Mouse (Mus musculus) hindbrain, embryonic 14.5 days (tissue): ENCODE results near the gene Myh1. TPM values are rescaled to one million over a fixed set of nuclear protein-coding genes. Genes with fewer than 3 reads are reported as not detected.

Experiments used
- ATAC-seq: fragments of 200-750 bp; cut with Nextera tagmentation; 2 replicates; pipeline ENCODE4 v1.8.0; 2017; ENCODE audit warnings: moderate number of reproducible peaks, mild to moderate bottlenecking, moderate TSS enrichment, moderate library complexity; ENCODE audit not compliant: low FRiP score
- DNase-seq: peaks from one replicate; pipeline ENCODE4 v3.0.0-alpha.2; 2015; ENCODE audit warnings: low spot score
- H3K27ac ChIP-seq: fragments of 300-500 bp; sonication (generic); 2 replicates; pipeline ENCODE4 v1.5.1; 2014; ENCODE audit warnings: mild to moderate bottlenecking, moderate library complexity
- H3K27me3 ChIP-seq: fragments of 300-500 bp; sonication (generic); 2 replicates; pipeline ENCODE4 v1.6.1; 2014; ENCODE audit warnings: mild to moderate bottlenecking, low read length, mixed read lengths; ENCODE audit not compliant: control insufficient read depth, insufficient read depth
- H3K36me3 ChIP-seq: fragments of 300-500 bp; sonication (generic); replicated peaks from 2 replicates; pipeline ENCODE4 v1.6.1; 2014; ENCODE audit not compliant: control insufficient read depth, insufficient read depth
- H3K4me1 ChIP-seq: fragments of 300-500 bp; sonication (generic); replicated peaks from 2 replicates; pipeline ENCODE4 v1.6.1; 2014; ENCODE audit warnings: antibody characterized with exemption, low read length, mixed read lengths; ENCODE audit not compliant: control insufficient read depth, insufficient read depth
- H3K4me2 ChIP-seq: fragments of 300-500 bp; sonication (generic); replicated peaks from 2 replicates; pipeline ENCODE4 v1.6.1; 2014; ENCODE audit warnings: mild to moderate bottlenecking, moderate library complexity
- H3K4me3 ChIP-seq: fragments of 300-500 bp; sonication (generic); replicated peaks from 2 replicates; pipeline ENCODE4 v1.5.1; 2014; ENCODE audit warnings: mild to moderate bottlenecking, low read length
- H3K9ac ChIP-seq: fragments of 300-500 bp; sonication (generic); 2 replicates; pipeline ENCODE4 v1.6.1; 2014
- H3K9me3 ChIP-seq: fragments of 300-500 bp; sonication (generic); 2 replicates; pipeline ENCODE4 v1.6.1; 2016; ENCODE audit warnings: low read length; ENCODE audit not compliant: control insufficient read depth
- WGBS: fragments of 180-500 bp; shearing (Covaris S2); extraction: QIAGEN DNeasy Blood & Tissue Kit; methylation state at CpG from one replicate; pipeline ENCODE4 v1.1.7; 2014; 5-methylcytosine and 5-hydroxymethylcytosine counted together
- polyA plus RNA-seq: library from polyadenylated mRNA; unstranded; fragments of >200 nt; fragmentation: Nextera tagmentation; extraction: Ambion mirVana; gene quantifications from 2 replicates; pipeline ENCODE4 v1.2.1, GENCODE M21; 2014

The Myh1 gene
- polyA plus RNA-seq, 1 experiment from 2014 or later, result 0.13 TPM

- H3K9ac ChIP-seq, result no peak overlapping the region
- 97% methylated on average over 4 of the region's 4 CpGs for WGBS
- H3K4me3 ChIP-seq, result no peak overlapping the region
- no peak for DNase-seq
- H3K4me1 ChIP-seq, result no peaks in the 10 kb centered on the region
- no peak for ATAC-seq
- no peaks in the 10 kb centered on the region for H3K9me3 ChIP-seq
- no peaks in the 10 kb centered on the region for H3K27me3 ChIP-seq
- H3K27ac ChIP-seq, result no peak overlapping the region
- H3K4me2 ChIP-seq, result no peak overlapping the region
- H3K36me3 ChIP-seq, result no peaks in the 10 kb centered on the region
Measured at GRCm38 (mm10) chr11:67253691-67254090, 53.8 kb downstream of the Myh1 start.

- Histone ChIP-seq H3K4me2 (no peak overlapping the region), H3K27me3 (no peaks in the 10 kb centered on the region), H3K9ac (no peak overlapping the region), H3K4me3 (no peak overlapping the region), H3K4me1 (no peaks in the 10 kb centered on the region), H3K27ac (no peak overlapping the region), H3K9me3 (no peaks in the 10 kb centered on the region), H3K36me3 (no peaks in the 10 kb centered on the region)
- DNase-seq (no peak), ATAC-seq (no peak)
- WGBS, result 91% methylated on average over 7 of the region's 7 CpGs
Measured at GRCm38 (mm10) chr11:67257048-67257447, 57.2 kb downstream of the Myh1 start.

GRCm38 (mm10) chr11:67260956-67261355 lies 61.1 kb downstream of the Myh1 start:
- DNase-seq, result no peak
- no peak overlapping the region for H3K9ac ChIP-seq
- ATAC-seq, result no peak
- no peaks in the 10 kb centered on the region for H3K27me3 ChIP-seq
- H3K4me2 ChIP-seq, result no peak overlapping the region
- no peaks in the 10 kb centered on the region for H3K4me1 ChIP-seq
- H3K27ac ChIP-seq, result no peak overlapping the region
- no peaks in the 10 kb centered on the region for H3K9me3 ChIP-seq
- WGBS, result 85% methylated on average over 6 of the region's 6 CpGs
- no peak overlapping the region for H3K4me3 ChIP-seq
- no peaks in the 10 kb centered on the region for H3K36me3 ChIP-seq

Other genes with a start within 250 kb of the Myh1 start
- not detected in 2 replicates for gene Tmem238l, start 243.4 kb upstream of the Myh1 start, polyA plus RNA-seq
- 0.59 and 1.1 TPM in 2 replicates for gene Tmem220, start 174.9 kb upstream of the Myh1 start, polyA plus RNA-seq
- 32.4 and 37.0 TPM in 2 replicates for gene Adprm, start 147.5 kb upstream of the Myh1 start, polyA plus RNA-seq
- 10.2 and 11.7 TPM in 2 replicates for gene Sco1, start 147.4 kb upstream of the Myh1 start, polyA plus RNA-seq
- gene Myh3, start 121.8 kb upstream of the Myh1 start, polyA plus RNA-seq, result 0.17 and 0.23 TPM in 2 replicates
- 0.30 and 0.43 TPM in 2 replicates for gene Myh2, start 29.0 kb upstream of the Myh1 start, polyA plus RNA-seq
- gene Myh4, start 38.0 kb downstream of the Myh1 start, polyA plus RNA-seq, result not detected in 2 replicates
- 0.72 and 1.1 TPM in 2 replicates for gene Myh8, start 77.1 kb downstream of the Myh1 start, polyA plus RNA-seq
- gene Myh13, start 121.6 kb downstream of the Myh1 start, polyA plus RNA-seq, result 0.13 and 0.70 TPM in 2 replicates